Comparison of ENCODE assay signal across 10 mouse cellular contexts in the genomic region with DNA sequence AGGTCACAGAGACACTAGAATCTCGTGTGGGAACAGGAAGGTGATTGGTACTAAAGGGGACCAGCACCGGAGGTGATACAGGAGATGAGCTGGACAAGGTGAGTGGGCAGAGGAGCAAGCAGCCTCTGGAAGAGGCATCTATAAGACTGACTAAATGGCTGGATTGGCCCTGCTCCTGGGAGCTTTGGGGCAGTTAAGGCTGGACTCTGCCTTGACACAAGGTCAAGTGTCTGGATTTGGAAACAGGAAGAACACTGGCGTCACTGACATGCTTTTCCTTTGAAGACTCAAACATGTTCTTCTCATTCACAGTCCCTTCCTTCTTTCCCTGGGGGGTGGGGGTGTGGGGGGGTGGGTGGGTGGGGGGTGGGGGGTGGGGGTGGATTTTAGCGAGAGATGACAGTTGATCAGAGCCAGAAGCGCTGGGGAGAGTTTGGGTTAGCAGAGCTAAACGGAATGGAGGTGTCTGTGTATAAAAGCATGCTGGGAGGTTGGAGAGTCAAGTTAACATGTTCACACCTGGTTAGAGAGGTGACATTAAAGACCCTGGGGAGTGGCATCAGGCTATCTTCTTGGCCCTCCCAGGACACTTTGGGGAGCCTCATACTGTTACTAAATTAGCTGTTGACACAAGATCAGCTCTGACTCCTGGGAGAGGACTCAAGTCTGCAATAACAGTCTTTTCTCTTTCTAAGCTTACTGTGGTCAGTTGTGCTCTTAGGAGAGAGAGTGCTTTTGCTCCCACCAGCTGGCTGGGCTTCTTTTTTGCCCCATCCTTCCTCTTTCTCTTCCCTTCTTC. TPM values are rescaled to one million over a fixed set of nuclear protein-coding genes. Genes with fewer than 3 reads are reported as not detected.
A peak's percentile ranks its signal among the peaks of the same experiment; 100 is the strongest.
DNase-seq lines count a peak whose midpoint lies in the region; ATAC-seq lines count a peak whose summit lies in the region.
"Had no signal": no experiment of that assay in that cellular context is flagged by ENCODE, and none has a peak within 500 bp of the region (broad histone marks: within the 10 kb centered on the region; RNA-seq: fewer than 3 reads in every experiment).

No protein-coding gene starts in this region.

- H3K27ac ChIP-seq in hindbrain, embryonic 15.5 days (replicated peaks), result no peak overlapping the region
- H3K27ac ChIP-seq in hindbrain, embryonic 16.5 days (ENCODE audit: low read depth, low read length), result no peak overlapping the region
- H3K27ac ChIP-seq in embryonic facial prominence, embryonic 14.5 days (replicated peaks; ENCODE audit: low read depth, low read length), result no peak overlapping the region
- H3K27ac ChIP-seq in kidney, embryonic 15.5 days, result no peak overlapping the region

- no peak overlapping the region for H3K9ac ChIP-seq in hindbrain, embryonic 15.5 days
- no peak overlapping the region for H3K9ac ChIP-seq in hindbrain, embryonic 16.5 days (ENCODE audit: low read depth, low read length)
- no peak overlapping the region; the same call in 1 of the 2 replicates for H3K9ac ChIP-seq in embryonic facial prominence, embryonic 14.5 days (ENCODE audit: low read depth, low read length)
- H3K9ac ChIP-seq in kidney, embryonic 15.5 days, result no peak overlapping the region; the same call in 1 of the 2 replicates

- 71% methylated on average over 6 of the region's 6 CpGs for WGBS in hindbrain, embryonic 15.5 days
- 59% methylated on average over 6 of the region's 6 CpGs for WGBS in hindbrain, embryonic 16.5 days
- 38% methylated on average over 6 of the region's 6 CpGs for WGBS in embryonic facial prominence, embryonic 14.5 days
- WGBS in kidney, embryonic 15.5 days, result 50% methylated on average over 6 of the region's 6 CpGs

- no peaks in the 10 kb centered on the region for H3K36me3 ChIP-seq in hindbrain, embryonic 15.5 days
- no peaks in the 10 kb centered on the region for H3K36me3 ChIP-seq in hindbrain, embryonic 16.5 days (ENCODE audit: control insufficient read depth, insufficient read depth, low read length)
- no peaks in the 10 kb centered on the region for H3K36me3 ChIP-seq in embryonic facial prominence, embryonic 14.5 days (ENCODE audit: control insufficient read depth, insufficient read depth, low read length)
- H3K36me3 ChIP-seq in kidney, embryonic 15.5 days, result no peaks in the 10 kb centered on the region

- no peaks in the 10 kb centered on the region for H3K27me3 ChIP-seq in hindbrain, embryonic 15.5 days
- H3K27me3 ChIP-seq in hindbrain, embryonic 16.5 days (replicated peaks; ENCODE audit: control insufficient read depth, insufficient read depth, low read length), result no peaks in the 10 kb centered on the region; the same call in 1 of the 2 replicates
- H3K27me3 ChIP-seq in embryonic facial prominence, embryonic 14.5 days (replicated peaks; ENCODE audit: control insufficient read depth, insufficient read depth, low read length), result no peaks in the 10 kb centered on the region
- H3K27me3 ChIP-seq in kidney, embryonic 15.5 days, result no peaks in the 10 kb centered on the region

- H3K9me3 ChIP-seq in hindbrain, embryonic 15.5 days, result no peaks in the 10 kb centered on the region
- no peaks in the 10 kb centered on the region for H3K9me3 ChIP-seq in hindbrain, embryonic 16.5 days (ENCODE audit: control insufficient read depth, low read length)
- no peaks in the 10 kb centered on the region for H3K9me3 ChIP-seq in embryonic facial prominence, embryonic 14.5 days (ENCODE audit: control insufficient read depth, low read length)
- H3K9me3 ChIP-seq in kidney, embryonic 15.5 days (replicated peaks), result no peaks in the 10 kb centered on the region

- no peak for DNase-seq in embryonic facial prominence, embryonic 14.5 days (ENCODE audit: low spot score)
- peak; percentile 28 for DNase-seq in lung, postnatal 14 days
- no peak for DNase-seq in T-cell, adult 2 months (ENCODE audit: low spot score)
- no peak for DNase-seq in MN1 (ENCODE audit: low spot score)
- DNase-seq in spleen, postnatal 4 days (ENCODE audit: low spot score in 2 of 2), result no peak
- DNase-seq: thymus, adult 18-20 months had no signal

- H3K4me3 ChIP-seq in hindbrain, embryonic 15.5 days, result no peak overlapping the region
- no peak overlapping the region for H3K4me3 ChIP-seq in hindbrain, embryonic 16.5 days (ENCODE audit: low read length)
- 0 out of 2 replicates have a peak overlapping the region, but pooled peaks have one; percentile 46 for H3K4me3 ChIP-seq in embryonic facial prominence, embryonic 14.5 days (ENCODE audit: low read depth, low read length)
- H3K4me3 ChIP-seq in kidney, embryonic 15.5 days (replicated peaks), result 0 out of 2 replicates have a peak overlapping the region, but pooled peaks have one; percentile 45

- no peak for ATAC-seq in hindbrain, embryonic 15.5 days (ENCODE audit: low FRiP score, low read depth)
- ATAC-seq in hindbrain, embryonic 16.5 days, result no peak
- ATAC-seq in embryonic facial prominence, embryonic 14.5 days (ENCODE audit: low read depth), result no peak
- ATAC-seq in kidney, embryonic 15.5 days (replicated peaks; ENCODE audit: low FRiP score), result no peak

- H3K4me2 ChIP-seq in hindbrain, embryonic 15.5 days, result 0 out of 2 replicates have a peak overlapping the region, but pooled peaks have one; percentile 57
- no peak overlapping the region for H3K4me2 ChIP-seq in hindbrain, embryonic 16.5 days (ENCODE audit: low read length)
- H3K4me2 ChIP-seq in embryonic facial prominence, embryonic 14.5 days (ENCODE audit: low read depth, low read length), result peak overlapping the region; percentile 75
- H3K4me2 ChIP-seq in kidney, embryonic 15.5 days, result peak overlapping the region; percentile 69

- H3K4me1 ChIP-seq in hindbrain, embryonic 15.5 days (replicated peaks), result peaks cover 14% of the 10 kb centered on the region
- peaks cover 9% of the 10 kb centered on the region for H3K4me1 ChIP-seq in hindbrain, embryonic 16.5 days (ENCODE audit: control insufficient read depth, insufficient read depth, low read depth, low read length)
- 0 out of 2 replicates have a peak, but pooled peaks cover 17% of the 10 kb centered on the region for H3K4me1 ChIP-seq in embryonic facial prominence, embryonic 14.5 days (ENCODE audit: control insufficient read depth, insufficient read depth, low read length)
- H3K4me1 ChIP-seq in kidney, embryonic 15.5 days, result peaks cover 17% of the 10 kb centered on the region

RNA-seq across cellular contexts. Expression of gene G0s2, which starts 1.9 kb away (rescaled TPM):
- 7.9 and 8.2 TPM in 2 replicates for polyA plus RNA-seq in hindbrain, embryonic 15.5 days (2015; fragmentation: Nextera tagmentation; extraction: Ambion mirVana)
- 8.9 and 10.5 TPM in 2 replicates for polyA plus RNA-seq in hindbrain, embryonic 16.5 days (2015; fragmentation: Nextera tagmentation; extraction: Ambion mirVana)
- polyA plus RNA-seq in embryonic facial prominence, embryonic 14.5 days (2014; fragmentation: Nextera tagmentation; extraction: Ambion mirVana), result 42.6 and 57.8 TPM in 2 replicates
- 28.6 and 37.1 TPM in 2 replicates for polyA plus RNA-seq in kidney, embryonic 15.5 days (2015; fragmentation: Nextera tagmentation; extraction: Ambion mirVana)

RNA-seq across cellular contexts. Expression of gene Hsd11b1, which starts 7.3 kb away (rescaled TPM):
- polyA plus RNA-seq in hindbrain, embryonic 15.5 days (2015; fragmentation: Nextera tagmentation; extraction: Ambion mirVana), result 0.28 and 0.40 TPM in 2 replicates
- 0.34 and 0.89 TPM in 2 replicates for polyA plus RNA-seq in hindbrain, embryonic 16.5 days (2015; fragmentation: Nextera tagmentation; extraction: Ambion mirVana)
- polyA plus RNA-seq in embryonic facial prominence, embryonic 14.5 days (2014; fragmentation: Nextera tagmentation; extraction: Ambion mirVana), result 2.5 and 2.8 TPM in 2 replicates
- polyA plus RNA-seq in kidney, embryonic 15.5 days (2015; fragmentation: Nextera tagmentation; extraction: Ambion mirVana), result 1.5 TPM in 2 replicates
- polyA plus RNA-seq: forebrain, embryonic 11.5 days had no signal

Comparison
In these comparisons a context has a peak if more than half of its experiments do, and no peak if none do; other contexts are left out.
1. H3K4me3 ChIP-seq: peak in embryonic facial prominence, embryonic 14.5 days (single experiment) and kidney, embryonic 15.5 days (single experiment); none in hindbrain, embryonic 15.5 days (single experiment) and hindbrain, embryonic 16.5 days (single experiment).